Mouse (Mus musculus) embryonic fibroblast, embryonic 13.5 days (primary cell): ENCODE measurements at regions not wholly inside any gene's neighbourhood (a gene's known extent, or its start where the extent isn't known, plus 50 kb on each side); places are given as distances from the start of the nearest gene placed in this dataset.

Experiments
- H3K27ac ChIP-seq: 2 replicates; pipeline ENCODE4 v1.5.1; 2012; ENCODE audit warnings: low read length, control low read depth, inconsistent platforms; ENCODE audit not compliant: insufficient read depth
- H3K4me1 ChIP-seq: 2 replicates; pipeline ENCODE4 v1.6.1; 2011; ENCODE audit warnings: low read length; ENCODE audit not compliant: control insufficient read depth, insufficient read depth
- H3K4me3 ChIP-seq: 2 replicates; pipeline ENCODE4 v1.5.1; 2011; ENCODE audit warnings: mild to moderate bottlenecking, control low read depth, low read length; ENCODE audit not compliant: insufficient read depth
- CTCF ChIP-seq: IDR thresholded peaks from 2 replicates; pipeline ENCODE4 v1.5.1; 2011; ENCODE audit warnings: mild to moderate bottlenecking, control low read depth, low read length, moderate library complexity, borderline replicate concordance; ENCODE audit not compliant: insufficient read depth
- POLR2A ChIP-seq: IDR thresholded peaks from 2 replicates; pipeline ENCODE4 v1.6.1; 2011; ENCODE audit warnings: low read depth, mild to moderate bottlenecking, control low read depth, low read length, moderate library complexity

- H3K4me1 ChIP-seq: no peaks in the 10 kb centered on the region
- no peak overlapping the region for H3K27ac ChIP-seq
- no peak overlapping the region for H3K4me3 ChIP-seq
- TF ChIP-seq CTCF (no peak), POLR2A (no peak)
Measured at GRCm38 (mm10) chr14:100426399-100426798, 141.9 kb upstream of the Klf12 start.

DNA sequence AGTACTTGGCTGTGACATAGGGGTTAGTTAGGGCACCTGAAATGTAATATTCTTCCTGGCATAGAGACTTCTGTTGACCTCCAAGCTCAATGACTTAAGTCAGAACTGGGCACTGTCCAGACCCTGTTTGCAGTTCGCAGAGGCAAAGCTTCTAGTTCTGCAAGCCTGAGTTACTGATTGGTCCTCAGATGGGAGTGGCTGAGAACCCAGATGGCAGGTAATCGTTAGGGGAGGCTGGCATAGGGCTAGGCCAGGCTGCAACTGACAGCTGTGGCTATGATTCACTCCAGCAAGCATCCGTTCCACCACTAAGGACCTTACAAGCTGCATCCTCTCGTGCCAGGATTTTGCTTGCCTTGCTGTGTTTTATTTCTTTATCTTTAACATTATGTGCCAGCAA is 139.3 kb upstream of the Klf12 start:
- H3K27ac ChIP-seq: no peak overlapping the region
- no peaks in the 10 kb centered on the region for H3K4me1 ChIP-seq
- TF ChIP-seq POLR2A: no peak
- TF ChIP-seq CTCF: no peak
- no peak overlapping the region for H3K4me3 ChIP-seq

- H3K4me1 ChIP-seq: no peaks in the 10 kb centered on the region
- no peak overlapping the region for H3K27ac ChIP-seq
- no peak overlapping the region for H3K4me3 ChIP-seq
- TF ChIP-seq POLR2A: no peak
- no peak for TF ChIP-seq CTCF
Measured at GRCm38 (mm10) chr14:100421666-100422065, 137.2 kb upstream of the Klf12 start.

GRCm38 (mm10) chr14:100415099-100415498 is 130.6 kb upstream of the Klf12 start:
- Histone ChIP-seq H3K4me3 (no peak overlapping the region), H3K4me1 (no peaks in the 10 kb centered on the region), H3K27ac (no peak overlapping the region)
- TF ChIP-seq CTCF (no peak), POLR2A (no peak)

DNA sequence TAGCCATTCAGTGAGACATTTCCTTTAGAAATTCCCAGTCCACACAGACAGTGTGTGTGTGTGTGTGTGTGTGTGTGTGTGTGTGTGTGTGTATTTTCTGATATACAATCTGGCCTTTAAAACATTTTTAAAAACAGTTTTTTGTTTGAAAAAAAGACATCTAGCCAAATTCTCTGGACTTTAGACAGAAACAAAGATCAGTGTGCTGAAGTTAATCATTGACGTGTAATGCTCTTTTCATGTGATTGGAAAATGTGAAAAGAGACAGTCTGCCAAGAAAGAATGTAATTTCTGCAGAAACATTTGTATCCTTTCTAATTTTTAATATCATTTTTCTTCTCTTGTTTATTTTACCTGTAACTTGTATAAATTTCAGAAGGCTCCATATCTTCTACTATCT is 127.7 kb upstream of the Klf12 start:
- Histone ChIP-seq H3K4me1 (no peaks in the 10 kb centered on the region), H3K27ac (no peak overlapping the region), H3K4me3 (no peak overlapping the region)
- TF ChIP-seq POLR2A (no peak), CTCF (no peak)

DNA sequence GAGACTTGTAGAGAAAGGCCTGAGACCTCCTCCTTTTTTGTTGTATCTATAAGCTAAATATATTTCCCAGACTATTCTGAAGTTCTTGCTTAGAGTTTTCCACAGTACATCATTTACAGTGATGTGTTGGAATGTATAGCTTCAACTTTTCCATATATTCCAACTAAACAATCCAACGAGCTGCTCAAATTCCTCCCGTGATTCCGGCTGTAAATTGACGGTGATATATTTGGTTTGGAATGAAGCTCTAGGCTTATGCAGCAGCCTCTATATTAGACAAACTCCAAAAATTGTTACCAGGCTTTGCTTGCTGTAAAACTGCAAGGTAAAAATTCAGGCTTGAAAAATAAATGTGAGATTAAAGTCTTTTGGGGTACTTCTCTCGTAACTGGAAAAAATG is 112.7 kb upstream of the Klf12 start:
- H3K27ac ChIP-seq: no peak overlapping the region
- no peak overlapping the region for H3K4me3 ChIP-seq
- no peak for TF ChIP-seq POLR2A
- TF ChIP-seq CTCF: no peak
- no peaks in the 10 kb centered on the region for H3K4me1 ChIP-seq

DNA sequence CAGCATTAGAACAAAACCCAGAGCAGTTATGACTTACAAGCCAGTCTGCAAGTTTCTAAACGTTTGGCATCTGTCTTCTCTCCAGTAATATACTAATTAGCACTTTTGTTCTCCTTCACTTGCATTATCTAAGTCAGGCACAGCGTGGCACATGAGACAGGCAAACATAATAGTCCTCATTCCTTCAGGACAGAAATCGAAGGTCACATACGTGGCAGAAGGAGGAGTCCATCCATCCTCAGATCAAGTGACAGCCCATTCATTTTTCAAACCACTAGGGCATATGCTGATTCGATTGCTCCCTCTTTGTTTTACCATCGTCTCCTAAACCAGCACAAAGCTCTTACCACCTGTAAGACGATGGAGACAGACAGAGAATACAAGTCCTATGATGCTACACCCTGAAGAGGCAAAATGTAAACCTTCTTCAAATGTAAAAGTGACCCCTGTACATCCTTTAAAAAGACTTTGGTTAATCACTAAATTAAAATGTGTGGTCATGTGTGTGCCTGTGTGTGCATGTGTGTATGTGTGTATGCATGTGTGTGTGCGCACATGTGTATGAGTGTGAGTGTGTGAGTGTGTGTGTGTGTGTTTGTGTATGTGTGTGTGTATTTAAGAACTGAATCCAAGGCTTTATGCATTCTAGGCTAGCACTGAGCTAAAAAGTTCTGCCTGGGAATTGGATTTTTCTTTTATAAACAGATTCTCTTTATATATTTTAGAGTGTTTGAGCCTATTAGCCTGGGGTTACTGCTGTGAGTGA is 90.9 kb upstream of the Klf12 start:
- no peaks in the 10 kb centered on the region for H3K4me1 ChIP-seq
- TF ChIP-seq POLR2A (no peak), CTCF (no peak)
- H3K27ac ChIP-seq: no peak overlapping the region
- H3K4me3 ChIP-seq: no peak overlapping the region

GRCm38 (mm10) chr14:100374494-100375217 is 90.2 kb upstream of the Klf12 start:
- H3K27ac ChIP-seq: no peak overlapping the region
- no peak overlapping the region for H3K4me3 ChIP-seq
- H3K4me1 ChIP-seq: no peaks in the 10 kb centered on the region
- TF ChIP-seq POLR2A (no peak), CTCF (no peak)

GRCm38 (mm10) chr14:100366234-100366864 is 81.9 kb upstream of the Klf12 start:
- no peak overlapping the region for H3K4me3 ChIP-seq
- no peak overlapping the region for H3K27ac ChIP-seq
- no peaks in the 10 kb centered on the region for H3K4me1 ChIP-seq
- TF ChIP-seq POLR2A: no peak
- TF ChIP-seq CTCF: no peak

DNA sequence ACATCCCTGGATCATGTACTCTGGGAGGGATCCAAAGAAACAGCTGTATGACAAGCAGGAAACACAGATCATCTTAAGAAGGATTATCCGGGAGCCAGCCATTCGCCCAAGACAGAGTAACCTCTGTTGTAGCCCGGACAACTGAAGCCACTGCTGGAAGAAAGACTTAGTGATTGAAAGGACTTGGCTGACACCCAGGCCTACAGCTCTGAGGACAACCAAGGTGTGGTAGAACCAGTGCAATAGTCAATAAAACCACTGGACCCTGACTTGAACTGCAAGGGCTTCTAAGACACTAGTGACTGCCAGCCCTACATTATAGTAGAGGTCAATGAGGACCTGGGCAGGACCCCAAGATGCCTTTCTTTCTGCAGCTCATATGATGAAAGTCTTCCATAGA is 78.3 kb upstream of the Klf12 start:
- H3K4me3 ChIP-seq: no peak overlapping the region
- H3K27ac ChIP-seq: no peak overlapping the region
- no peaks in the 10 kb centered on the region for H3K4me1 ChIP-seq
- TF ChIP-seq POLR2A: no peak
- TF ChIP-seq CTCF: no peak
